Mouse (Mus musculus) liver, postnatal 0 days (tissue): ENCODE data around the gene Ralgapa2. TPM values are rescaled to one million over a fixed set of nuclear protein-coding genes. Genes with fewer than 3 reads are reported as not detected.

Source experiments
- ATAC-seq: fragments of 200-750 bp; cut with Nextera tagmentation; 2 replicates; pipeline ENCODE4 v1.8.0; 2017; ENCODE audit warnings: mild to moderate bottlenecking, moderate library complexity
- DNase-seq: peaks from one replicate; pipeline ENCODE4 v3.0.0-alpha.2; 2016
- H3K27ac ChIP-seq: fragments of 300-500 bp; sonication (generic); 2 replicates; pipeline ENCODE4 v1.5.1; 2014; ENCODE audit warnings: antibody characterized with exemption, moderate library complexity, mild to moderate bottlenecking, low read depth
- H3K27me3 ChIP-seq: fragments of 300-500 bp; sonication (generic); 2 replicates; pipeline ENCODE4 v1.6.1; 2014; ENCODE audit warnings: low read length, control low read depth, mixed read lengths; ENCODE audit not compliant: insufficient read depth
- H3K36me3 ChIP-seq: fragments of 300-500 bp; sonication (generic); replicated peaks from 2 replicates; pipeline ENCODE4 v1.6.1; 2014; ENCODE audit warnings: mild to moderate bottlenecking, control low read depth, low read length, moderate library complexity, mixed read lengths; ENCODE audit not compliant: insufficient read depth
- H3K4me1 ChIP-seq: fragments of 300-500 bp; sonication (generic); 2 replicates; pipeline ENCODE4 v1.6.1; 2014; ENCODE audit warnings: antibody characterized with exemption, mild to moderate bottlenecking, control low read depth; ENCODE audit not compliant: insufficient read depth
- H3K4me2 ChIP-seq: fragments of 300-500 bp; sonication (generic); 2 replicates; pipeline ENCODE4 v1.6.1; 2014; ENCODE audit warnings: low read depth, mild to moderate bottlenecking, low read length, moderate library complexity, mixed read lengths
- H3K4me3 ChIP-seq: fragments of 300-500 bp; sonication (generic); 2 replicates; pipeline ENCODE4 v1.5.1; 2014; ENCODE audit warnings: low read depth, low read length
- H3K9ac ChIP-seq: fragments of 300-500 bp; sonication (generic); replicated peaks from 2 replicates; pipeline ENCODE4 v1.6.1; 2014; ENCODE audit warnings: mild to moderate bottlenecking, moderate library complexity
- H3K9me3 ChIP-seq: fragments of 300-500 bp; sonication (generic); 2 replicates; pipeline ENCODE4 v1.6.1; 2016; ENCODE audit warnings: mild to moderate bottlenecking, control low read depth, low read length, mixed read lengths
- CTCF ChIP-seq: sonication (generic); IDR thresholded peaks from 2 replicates; pipeline ENCODE4 v1.5.1; 2016; ENCODE audit warnings: antibody characterized with exemption, low read depth
- EP300 ChIP-seq: IDR thresholded peaks from 2 replicates; pipeline ENCODE4 v1.6.1; 2016; ENCODE audit warnings: antibody characterized with exemption, low read depth, mild to moderate bottlenecking
- WGBS: fragments of 180-500 bp; shearing (Covaris S2); extraction: QIAGEN DNeasy Blood & Tissue Kit; methylation state at CpG from one replicate; pipeline ENCODE4 v1.1.7; 2014; ENCODE audit not compliant: insufficient replicate concordance; 5-methylcytosine and 5-hydroxymethylcytosine counted together
- polyA plus RNA-seq: library from polyadenylated mRNA; unstranded; fragments of >200 nt; fragmentation: Nextera tagmentation; extraction: Ambion mirVana; gene quantifications from 2 replicates; pipeline ENCODE4 v1.2.1, GENCODE M21; 2015

Gene Ralgapa2
- polyA plus RNA-seq, 1 experiment from 2014 or later: 4.1 TPM

- Histone ChIP-seq H3K4me2 (no peak overlapping the region), H3K9ac (no peak overlapping the region), H3K4me3 (no peak overlapping the region), H3K27ac (no peak overlapping the region), H3K4me1 (no peaks in the 10 kb centered on the region), H3K36me3 (peaks cover 31% of the 10 kb centered on the region), H3K27me3 (no peaks in the 10 kb centered on the region), H3K9me3 (no peaks in the 10 kb centered on the region)
- TF ChIP-seq EP300 (no peak), CTCF (no peak)
- WGBS: 68% methylated on average over 1 of the region's 1 CpGs
- peak; percentile 56; the same call in 1 of the 2 replicates for ATAC-seq
- DNase-seq: no peak
Measured at GRCm38 (mm10) chr2:146326654-146327053, 185.5 kb downstream of the Ralgapa2 start.

GRCm38 (mm10) chr2:146324907-146325715 is 187.0 kb downstream of the Ralgapa2 start:
- Histone ChIP-seq H3K4me2 (no peak overlapping the region), H3K9me3 (no peaks in the 10 kb centered on the region), H3K4me1 (no peaks in the 10 kb centered on the region), H3K36me3 (peaks cover 21% of the 10 kb centered on the region), H3K27me3 (no peaks in the 10 kb centered on the region), H3K9ac (no peak overlapping the region), H3K4me3 (no peak overlapping the region), H3K27ac (no peak overlapping the region)
- WGBS: 82% methylated on average over 15 of the region's 15 CpGs
- ATAC-seq (no peak), DNase-seq (no peak)
- TF ChIP-seq CTCF (no peak), EP300 (no peak)

- H3K27ac ChIP-seq: no peak overlapping the region
- peaks cover 17% of the 10 kb centered on the region for H3K36me3 ChIP-seq
- no peak overlapping the region for H3K4me2 ChIP-seq
- no peak for DNase-seq
- no peak for ATAC-seq
- WGBS: 73% methylated on average over 3 of the region's 3 CpGs
- H3K4me3 ChIP-seq: no peak overlapping the region
- H3K9ac ChIP-seq: no peak overlapping the region
- TF ChIP-seq EP300 (no peak), CTCF (no peak)
- no peaks in the 10 kb centered on the region for H3K4me1 ChIP-seq
- H3K27me3 ChIP-seq: no peaks in the 10 kb centered on the region
- H3K9me3 ChIP-seq: no peaks in the 10 kb centered on the region
Measured at GRCm38 (mm10) chr2:146324140-146324906, 187.8 kb downstream of the Ralgapa2 start.

GRCm38 (mm10) chr2:146323528-146323927 is 188.6 kb downstream of the Ralgapa2 start:
- TF ChIP-seq EP300 (no peak), CTCF (no peak)
- no peak overlapping the region for H3K4me3 ChIP-seq
- no peak overlapping the region for H3K4me2 ChIP-seq
- ATAC-seq (no peak), DNase-seq (no peak)
- no peaks in the 10 kb centered on the region for H3K27me3 ChIP-seq
- H3K36me3 ChIP-seq: peaks cover 17% of the 10 kb centered on the region
- no peak overlapping the region for H3K9ac ChIP-seq
- H3K9me3 ChIP-seq: no peaks in the 10 kb centered on the region
- no peaks in the 10 kb centered on the region for H3K4me1 ChIP-seq
- H3K27ac ChIP-seq: no peak overlapping the region
- 74% methylated on average over 4 of the region's 4 CpGs for WGBS

GRCm38 (mm10) chr2:146322770-146323169 is 189.4 kb downstream of the Ralgapa2 start:
- H3K27ac ChIP-seq: no peak overlapping the region
- no peaks in the 10 kb centered on the region for H3K9me3 ChIP-seq
- H3K36me3 ChIP-seq: peaks cover 17% of the 10 kb centered on the region
- no peaks in the 10 kb centered on the region for H3K27me3 ChIP-seq
- WGBS: 36% methylated on average over 2 of the region's 2 CpGs
- H3K4me2 ChIP-seq: no peak overlapping the region
- H3K4me3 ChIP-seq: no peak overlapping the region
- no peak for ATAC-seq
- no peaks in the 10 kb centered on the region for H3K4me1 ChIP-seq
- DNase-seq: no peak
- TF ChIP-seq EP300 (no peak), CTCF (no peak)
- H3K9ac ChIP-seq: no peak overlapping the region

GRCm38 (mm10) chr2:146322019-146322418 is 190.1 kb downstream of the Ralgapa2 start:
- ATAC-seq: no peak
- Histone ChIP-seq H3K4me3 (no peak overlapping the region), H3K4me2 (no peak overlapping the region), H3K27me3 (no peaks in the 10 kb centered on the region), H3K4me1 (no peaks in the 10 kb centered on the region), H3K9me3 (no peaks in the 10 kb centered on the region), H3K9ac (no peak overlapping the region), H3K27ac (no peak overlapping the region), H3K36me3 (peaks cover 17% of the 10 kb centered on the region)
- TF ChIP-seq EP300 (no peak), CTCF (no peak)
- 71% methylated on average over 2 of the region's 2 CpGs for WGBS
- no peak for DNase-seq
